Mouse (Mus musculus): ENCODE measurements around the gene H2-Q2. TPM values are rescaled to one million over a fixed set of nuclear protein-coding genes. Genes with fewer than 3 reads are reported as not detected.
A peak's percentile ranks its signal among the peaks of the same experiment; 100 is the strongest.
"Not testable (repeated sequence)": the region's sequence is repeated elsewhere in the genome, so short reads cannot be mapped to it uniquely, and the experiment has no call there.

Gene H2-Q2
- polyA plus RNA-seq, 1 experiment from 2014 or later, result not detected

GRCm38 (mm10) chr17:35379729-35380451 lies 37.8 kb downstream of the H2-Q2 start:
- Histone ChIP-seq H3K9ac (peak overlapping the region; percentile 69), H3K4me1 (0 out of 2 replicates have a peak, but pooled peaks cover 7% of the 10 kb centered on the region), H3K4me3 (peak overlapping the region; percentile 57), H3K27me3 (peaks cover 23% of the 10 kb centered on the region), H3K36me3 (no peaks in the 10 kb centered on the region), H3K9me3 (no peaks in the 10 kb centered on the region), H3K4me2 (peak overlapping the region; percentile 98), H3K27ac (no peak overlapping the region)
- under 1% methylated on average over 59 of the region's 70 CpGs for WGBS
- ATAC-seq (ENCODE audit: insufficient number of reproducible peaks, insufficient read depth, low FRiP score, low TSS enrichment, low read depth), result peak; percentile 20; the same call in 1 of the 2 replicates

GRCm38 (mm10) chr17:35389796-35390195 lies 47.8 kb downstream of the H2-Q2 start:
- ATAC-seq (ENCODE audit: insufficient number of reproducible peaks, insufficient read depth, low FRiP score, low TSS enrichment, low read depth); H3K4me3 ChIP-seq: not testable (repeated sequence)
- 5% methylated on average over 7 of the region's 7 CpGs for WGBS

GRCm38 (mm10) chr17:35392671-35393070 lies 50.6 kb downstream of the H2-Q2 start:
- H3K9ac ChIP-seq; H3K4me2 ChIP-seq; H3K36me3 ChIP-seq; H3K4me1 ChIP-seq; H3K4me3 ChIP-seq; ATAC-seq (ENCODE audit: insufficient number of reproducible peaks, insufficient read depth, low FRiP score, low TSS enrichment, low read depth); H3K9me3 ChIP-seq; H3K27ac ChIP-seq: not testable (repeated sequence)
- 73% methylated on average over 2 of the region's 2 CpGs for WGBS
- peaks cover 21% of the 10 kb centered on the region for H3K27me3 ChIP-seq

More at GRCm38 (mm10) chr17:35389796-35390195, 47.8 kb downstream of the H2-Q2 start:
- H3K4me1 ChIP-seq, H3K4me2 ChIP-seq, H3K27ac ChIP-seq, H3K9ac ChIP-seq, H3K36me3 ChIP-seq, H3K9me3 ChIP-seq: not testable (repeated sequence)
- H3K27me3 ChIP-seq, result peaks cover 14% of the 10 kb centered on the region

- H3K36me3 ChIP-seq; H3K9me3 ChIP-seq; ATAC-seq (ENCODE audit: insufficient number of reproducible peaks, insufficient read depth, low FRiP score, low TSS enrichment, low read depth); H3K4me1 ChIP-seq; H3K9ac ChIP-seq; H3K27ac ChIP-seq: not testable (repeated sequence)
- H3K4me2 ChIP-seq, result peak overlapping the region; percentile 52
- peaks cover 21% of the 10 kb centered on the region for H3K27me3 ChIP-seq
- H3K4me3 ChIP-seq, result peak overlapping the region; percentile 27
- 2% methylated on average over 49 of the region's 75 CpGs for WGBS
Measured at GRCm38 (mm10) chr17:35393864-35394800, 52.1 kb downstream of the H2-Q2 start.

Other genes starting within 250 kb of the H2-Q2 start
- gene Ly6g5c, start 234.0 kb upstream of the H2-Q2 start, polyA plus RNA-seq (2015; fragmentation: Nextera tagmentation; extraction: Ambion mirVana), result not detected in 2 replicates
- gene Ly6g5b, start 226.8 kb upstream of the H2-Q2 start, polyA plus RNA-seq (2015; fragmentation: Nextera tagmentation; extraction: Ambion mirVana), result 1.1 and 1.6 TPM in 2 replicates
- gene Gpank1, start 220.8 kb upstream of the H2-Q2 start, polyA plus RNA-seq (2015; fragmentation: Nextera tagmentation; extraction: Ambion mirVana), result 21.1 and 24.1 TPM in 2 replicates
- 278 and 298 TPM in 2 replicates for gene Csnk2b, start 220.2 kb upstream of the H2-Q2 start, polyA plus RNA-seq (2015; fragmentation: Nextera tagmentation; extraction: Ambion mirVana)
- 10.9 and 12.3 TPM in 2 replicates for gene D17H6S53E, start 215.9 kb upstream of the H2-Q2 start, polyA plus RNA-seq (2015; fragmentation: Nextera tagmentation; extraction: Ambion mirVana)
- gene Apom, start 210.2 kb upstream of the H2-Q2 start, polyA plus RNA-seq (2015; fragmentation: Nextera tagmentation; extraction: Ambion mirVana), result 0.28 and 8.7 TPM in 2 replicates
- 65.1 and 67.8 TPM in 2 replicates for gene Bag6, start 207.1 kb upstream of the H2-Q2 start, polyA plus RNA-seq (2015; fragmentation: Nextera tagmentation; extraction: Ambion mirVana)
- gene Prrc2a, start 177.3 kb upstream of the H2-Q2 start, polyA plus RNA-seq (2015; fragmentation: Nextera tagmentation; extraction: Ambion mirVana), result 193 and 244 TPM in 2 replicates
- gene Aif1, start 166.2 kb upstream of the H2-Q2 start, polyA plus RNA-seq (2015; fragmentation: Nextera tagmentation; extraction: Ambion mirVana), result 8.1 and 9.8 TPM in 2 replicates
- 13.1 and 16.1 TPM in 2 replicates for gene Lst1, start 153.8 kb upstream of the H2-Q2 start, polyA plus RNA-seq (2015; fragmentation: Nextera tagmentation; extraction: Ambion mirVana)
- gene Ltb, start 147.8 kb upstream of the H2-Q2 start, polyA plus RNA-seq (2015; fragmentation: Nextera tagmentation; extraction: Ambion mirVana), result 1.8 and 2.1 TPM in 2 replicates
- gene Tnf, start 140.2 kb upstream of the H2-Q2 start, polyA plus RNA-seq (2015; fragmentation: Nextera tagmentation; extraction: Ambion mirVana), result 0.37 TPM in 1 of 2 replicates, not detected in the other
- 0.24 TPM in 1 of 2 replicates, not detected in the other for gene Lta, start 136.9 kb upstream of the H2-Q2 start, polyA plus RNA-seq (2015; fragmentation: Nextera tagmentation; extraction: Ambion mirVana)
- not detected in 2 replicates for gene Gm16181, start 121.4 kb upstream of the H2-Q2 start, polyA plus RNA-seq (2015; fragmentation: Nextera tagmentation; extraction: Ambion mirVana)
- 3.9 and 4.1 TPM in 2 replicates for gene Atp6v1g2, start 108.6 kb upstream of the H2-Q2 start, polyA plus RNA-seq (2015; fragmentation: Nextera tagmentation; extraction: Ambion mirVana)
- gene Nfkbil1, start 106.5 kb upstream of the H2-Q2 start, polyA plus RNA-seq (2015; fragmentation: Nextera tagmentation; extraction: Ambion mirVana), result 10.4 and 12.0 TPM in 2 replicates
- 498 and 543 TPM in 2 replicates for gene Ddx39b, start 100.5 kb upstream of the H2-Q2 start, polyA plus RNA-seq (2015; fragmentation: Nextera tagmentation; extraction: Ambion mirVana)
- 28.7 and 30.7 TPM in 2 replicates for gene H2-D1, start 79.5 kb upstream of the H2-Q2 start, polyA plus RNA-seq (2015; fragmentation: Nextera tagmentation; extraction: Ambion mirVana)
- not detected in 2 replicates for gene H2-Q1, start 21.8 kb upstream of the H2-Q2 start, polyA plus RNA-seq (2015; fragmentation: Nextera tagmentation; extraction: Ambion mirVana)
- 1.6 and 2.1 TPM in 2 replicates for gene H2-Q4, start 37.4 kb downstream of the H2-Q2 start, polyA plus RNA-seq (2015; fragmentation: Nextera tagmentation; extraction: Ambion mirVana)
- 0.28 and 0.55 TPM in 2 replicates for gene H2-Q6, start 82.6 kb downstream of the H2-Q2 start, polyA plus RNA-seq (2015; fragmentation: Nextera tagmentation; extraction: Ambion mirVana)
- 1.6 and 3.3 TPM in 2 replicates for gene H2-Q7, start 96.9 kb downstream of the H2-Q2 start, polyA plus RNA-seq (2015; fragmentation: Nextera tagmentation; extraction: Ambion mirVana)
- 0.14 and 5.4 TPM in 2 replicates for gene H2-Q10, start 127.8 kb downstream of the H2-Q2 start, polyA plus RNA-seq (2015; fragmentation: Nextera tagmentation; extraction: Ambion mirVana)
- gene Pou5f1, start 163.8 kb downstream of the H2-Q2 start, polyA plus RNA-seq (2015; fragmentation: Nextera tagmentation; extraction: Ambion mirVana), result not detected in 2 replicates
- gene Tcf19, start 174.6 kb downstream of the H2-Q2 start, polyA plus RNA-seq (2015; fragmentation: Nextera tagmentation; extraction: Ambion mirVana), result 74.1 and 78.2 TPM in 2 replicates
- gene Cchcr1, start 174.9 kb downstream of the H2-Q2 start, polyA plus RNA-seq (2015; fragmentation: Nextera tagmentation; extraction: Ambion mirVana), result 23.2 and 24.2 TPM in 2 replicates
- 1.5 and 1.9 TPM in 2 replicates for gene Psors1c2, start 191.0 kb downstream of the H2-Q2 start, polyA plus RNA-seq (2015; fragmentation: Nextera tagmentation; extraction: Ambion mirVana)
- gene Cdsn, start 209.9 kb downstream of the H2-Q2 start, polyA plus RNA-seq (2015; fragmentation: Nextera tagmentation; extraction: Ambion mirVana), result 0.10 TPM in 1 of 2 replicates, not detected in the other
- gene 2300002M23Rik, start 225.2 kb downstream of the H2-Q2 start, polyA plus RNA-seq (2015; fragmentation: Nextera tagmentation; extraction: Ambion mirVana), result 0.27 and 0.28 TPM in 2 replicates

Measured in embryonic facial prominence, embryonic 13.5 days (tissue).